Mouse (Mus musculus) lung, postnatal 0 days (tissue): ENCODE data around the gene Trappc10.

Experiments
- CTCF ChIP-seq: IDR thresholded peaks from 2 replicates; pipeline ENCODE4 v1.5.1; 2016; ENCODE audit warnings: antibody characterized with exemption, mild to moderate bottlenecking
- EP300 ChIP-seq: IDR thresholded peaks from 2 replicates; pipeline ENCODE4 v1.6.1; 2016; ENCODE audit warnings: antibody characterized with exemption, mild to moderate bottlenecking, control low read depth

DNA sequence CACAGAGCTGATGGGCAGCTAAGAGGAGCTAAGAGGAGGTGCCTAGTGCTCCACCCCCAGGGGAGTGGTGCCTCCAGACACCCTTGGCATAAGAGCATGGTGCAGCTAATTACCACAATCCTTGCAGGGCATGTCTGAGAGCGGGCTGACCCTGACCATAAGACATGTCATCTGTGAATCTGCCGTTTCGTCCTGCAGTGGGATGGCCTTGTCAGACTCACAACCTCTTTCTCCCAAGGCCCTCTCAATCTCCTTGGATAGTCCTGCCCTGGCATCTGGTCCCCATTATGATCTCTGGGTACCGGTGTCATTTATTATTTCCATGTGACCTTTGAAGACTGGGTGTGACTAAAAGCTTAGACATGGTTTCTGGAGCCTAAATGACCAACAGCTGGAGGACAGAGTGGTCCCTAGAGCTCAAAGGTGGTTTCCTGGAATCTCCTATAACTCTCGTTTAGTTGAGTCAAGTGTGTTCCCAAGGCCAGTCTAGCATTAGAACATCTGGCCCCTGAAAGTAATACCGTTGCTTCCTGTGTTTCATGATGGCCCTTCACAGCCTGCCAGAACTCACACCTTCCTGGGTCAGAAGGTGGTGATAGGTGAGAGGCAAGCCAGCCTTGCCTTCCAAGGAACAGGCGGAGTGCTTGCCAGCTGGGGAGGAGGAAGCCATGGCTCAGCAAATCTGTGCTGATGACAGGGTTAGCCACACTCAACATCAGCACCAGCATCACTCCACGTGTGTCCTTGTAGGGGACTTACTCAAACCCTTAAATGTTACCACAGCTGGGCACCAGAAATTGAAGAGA lies 46.5 kb upstream of the Trappc10 start:
- TF ChIP-seq CTCF (no peak), EP300 (no peak)
